Mouse (Mus musculus) cerebellum, postnatal 10 days (tissue): Measurements from ENCODE around the gene Gm10570.

Experiments
- DNase-seq, 2 experiments: peaks; one replicate each; pipeline ENCODE4 v3.0.0; 2021; ENCODE audit warnings: mixed read lengths in 2 of 2

The Gm10570 gene

GRCm38 (mm10) chr4:130304746-130305145, 3.7 kb downstream of the Gm10570 start:
- no peak for DNase-seq

- no peak for DNase-seq
Observed at GRCm38 (mm10) chr4:130302285-130302870, 6.1 kb downstream of the Gm10570 start.

GRCm38 (mm10) chr4:130299629-130300018, 8.8 kb downstream of the Gm10570 start:
- DNase-seq: no peak

- DNase-seq: peak; percentile 88 to 93
Observed at GRCm38 (mm10) chr4:130298877-130299628, 9.4 kb downstream of the Gm10570 start.

GRCm38 (mm10) chr4:130297123-130297529, 11.3 kb downstream of the Gm10570 start:
- DNase-seq: peak; percentile 39 to 54

GRCm38 (mm10) chr4:130296243-130296965, 12.1 kb downstream of the Gm10570 start:
- no peak for DNase-seq

- DNase-seq: peak; percentile 50 to 60
Observed at GRCm38 (mm10) chr4:130295047-130295745, 13.3 kb downstream of the Gm10570 start.

GRCm38 (mm10) chr4:130294513-130294912, 14.0 kb downstream of the Gm10570 start:
- DNase-seq: no peak

- peak; percentile 93 to 95 for DNase-seq
Observed at GRCm38 (mm10) chr4:130292271-130292670, 16.2 kb downstream of the Gm10570 start.

GRCm38 (mm10) chr4:130289824-130290223, 18.6 kb downstream of the Gm10570 start:
- no peak for DNase-seq

GRCm38 (mm10) chr4:130286531-130286930, 21.9 kb downstream of the Gm10570 start:
- DNase-seq: no peak

- DNase-seq: no peak
Observed at GRCm38 (mm10) chr4:130283826-130284225, 24.6 kb downstream of the Gm10570 start.

GRCm38 (mm10) chr4:130282856-130283255, 25.6 kb downstream of the Gm10570 start:
- no peak for DNase-seq

- no peak for DNase-seq
Observed at GRCm38 (mm10) chr4:130279105-130279504, 29.4 kb downstream of the Gm10570 start, which contains the start of gene Serinc2. Gene Serinc2 (minus strand): TSS chr4:130279205.

- DNase-seq: no peak
Observed at GRCm38 (mm10) chr4:130276573-130277176, 31.8 kb downstream of the Gm10570 start.

GRCm38 (mm10) chr4:130275823-130276105, 32.7 kb downstream of the Gm10570 start:
- peak in 1 of 2 experiments; percentile 59 for DNase-seq

- peak; percentile 86 to 89 for DNase-seq
Observed at GRCm38 (mm10) chr4:130275016-130275822, 33.3 kb downstream of the Gm10570 start.

GRCm38 (mm10) chr4:130274346-130275015, 34.0 kb downstream of the Gm10570 start:
- peak; percentile 88 to 91 for DNase-seq

- peak; percentile 65 to 71 for DNase-seq
Observed at GRCm38 (mm10) chr4:130273698-130274345, 34.7 kb downstream of the Gm10570 start.

GRCm38 (mm10) chr4:130270611-130271347, 37.7 kb downstream of the Gm10570 start:
- peak; percentile 54 to 58 for DNase-seq
